Mouse (Mus musculus) stomach, embryonic 15.5 days (tissue): ENCODE results near the gene Lrguk. TPM values are rescaled to one million over a fixed set of nuclear protein-coding genes. Genes with fewer than 3 reads are reported as not detected.

Experiments
- ATAC-seq: fragments of 200-750 bp; cut with Nextera tagmentation; 2 replicates; pipeline ENCODE4 v1.8.0; 2017; ENCODE audit warnings: low read depth, moderate number of reproducible peaks, moderate TSS enrichment; ENCODE audit not compliant: insufficient read depth, low FRiP score
- H3K27ac ChIP-seq: fragments of 300-500 bp; sonication (generic); 2 replicates; pipeline ENCODE4 v1.5.1; 2015; ENCODE audit warnings: mild to moderate bottlenecking, inconsistent platforms
- H3K27me3 ChIP-seq: fragments of 300-500 bp; sonication (generic); replicated peaks from 2 replicates; pipeline ENCODE4 v1.6.1; 2015; ENCODE audit warnings: inconsistent platforms
- H3K36me3 ChIP-seq: fragments of 300-500 bp; sonication (generic); 2 replicates; pipeline ENCODE4 v1.6.1; 2015; ENCODE audit warnings: inconsistent platforms
- H3K4me1 ChIP-seq: fragments of 300-500 bp; sonication (generic); 2 replicates; pipeline ENCODE4 v1.6.1; 2015; ENCODE audit warnings: inconsistent platforms
- H3K4me2 ChIP-seq: fragments of 300-500 bp; sonication (generic); 2 replicates; pipeline ENCODE4 v1.6.1; 2015; ENCODE audit warnings: mild to moderate bottlenecking, inconsistent platforms
- H3K4me3 ChIP-seq: fragments of 300-500 bp; sonication (generic); replicated peaks from 2 replicates; pipeline ENCODE4 v1.5.1; 2015; ENCODE audit warnings: inconsistent platforms
- H3K9ac ChIP-seq: fragments of 300-500 bp; sonication (generic); 2 replicates; pipeline ENCODE4 v1.6.1; 2015; ENCODE audit warnings: inconsistent platforms
- H3K9me3 ChIP-seq: fragments of 300-500 bp; sonication (generic); 2 replicates; pipeline ENCODE4 v1.6.1; 2016; ENCODE audit warnings: inconsistent platforms
- WGBS: fragments of 180-500 bp; shearing (Covaris S2); methylation state at CpG from one replicate; pipeline ENCODE4 v1.1.7; 2015; 5-methylcytosine and 5-hydroxymethylcytosine counted together
- polyA plus RNA-seq: library from polyadenylated mRNA; unstranded; fragments of >200 nt; fragmentation: Nextera tagmentation; extraction: Ambion mirVana; gene quantifications from 2 replicates; pipeline ENCODE4 v1.2.1, GENCODE M21; 2015

Gene Lrguk
- polyA plus RNA-seq, 1 experiment from 2014 or later, result 0.30 TPM

DNA sequence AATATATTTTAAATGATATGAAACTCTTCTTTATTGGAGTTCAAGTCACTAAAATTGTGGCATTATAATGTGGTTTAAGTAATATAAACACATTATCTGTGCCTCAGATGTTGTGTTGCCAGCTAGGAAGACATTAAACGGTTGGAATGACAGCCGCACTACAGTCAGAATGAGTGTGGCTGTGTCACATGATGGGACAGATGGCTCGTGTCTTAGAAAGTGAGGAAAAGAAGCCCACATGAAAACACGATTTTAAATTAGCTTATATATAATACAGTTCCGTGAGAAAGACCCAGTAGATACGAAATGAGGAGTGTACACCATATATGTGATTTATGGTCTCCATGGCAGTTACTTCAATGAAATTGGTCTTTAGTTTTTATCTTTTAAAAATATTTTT, 82.2 kb downstream of the Lrguk start:
- no peak overlapping the region for H3K9ac ChIP-seq
- no peaks in the 10 kb centered on the region for H3K9me3 ChIP-seq
- 74% methylated on average over 6 of the region's 6 CpGs for WGBS
- no peak overlapping the region for H3K4me2 ChIP-seq
- H3K27me3 ChIP-seq, result no peaks in the 10 kb centered on the region
- no peak overlapping the region for H3K4me3 ChIP-seq
- no peaks in the 10 kb centered on the region for H3K4me1 ChIP-seq
- H3K36me3 ChIP-seq, result no peaks in the 10 kb centered on the region
- H3K27ac ChIP-seq, result no peak overlapping the region
- ATAC-seq, result no peak

DNA sequence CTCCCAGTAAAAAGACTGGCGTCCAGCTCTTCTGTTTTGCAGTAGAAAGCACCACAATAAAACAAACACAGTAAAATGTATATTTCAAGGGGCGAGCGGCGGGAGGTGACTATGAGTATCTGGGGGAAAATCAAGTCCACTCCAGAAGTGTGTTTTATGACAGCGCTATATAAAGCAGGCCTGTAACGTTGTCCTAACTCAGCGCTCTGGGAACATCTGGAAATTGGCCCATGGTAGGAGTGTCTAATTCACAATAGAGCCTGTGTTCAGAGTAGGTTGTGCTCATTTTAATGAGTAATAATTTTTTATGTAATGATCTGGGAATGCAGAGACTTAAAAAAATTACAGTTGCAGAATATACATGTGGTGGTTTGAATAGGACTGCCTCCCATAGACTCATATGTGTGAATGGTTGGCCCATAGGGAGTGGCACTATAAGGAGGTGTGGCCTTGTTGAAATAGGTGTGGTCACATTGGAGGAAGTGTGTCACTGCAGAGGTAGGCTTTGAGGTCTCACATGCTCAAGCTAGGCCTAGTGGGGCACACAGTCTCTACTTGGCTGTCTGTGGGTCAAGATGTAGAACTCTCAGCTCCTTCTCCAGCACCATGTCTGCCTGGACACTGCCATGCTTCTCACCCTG, 87.7 kb downstream of the Lrguk start:
- H3K9ac ChIP-seq, result no peak overlapping the region
- H3K9me3 ChIP-seq, result no peaks in the 10 kb centered on the region
- H3K4me3 ChIP-seq, result no peak overlapping the region
- H3K27me3 ChIP-seq, result no peaks in the 10 kb centered on the region
- H3K27ac ChIP-seq, result no peak overlapping the region
- WGBS, result 78% methylated on average over 7 of the region's 7 CpGs
- H3K4me2 ChIP-seq, result no peak overlapping the region
- H3K4me1 ChIP-seq, result no peaks in the 10 kb centered on the region
- ATAC-seq, result no peak
- H3K36me3 ChIP-seq, result no peaks in the 10 kb centered on the region

DNA sequence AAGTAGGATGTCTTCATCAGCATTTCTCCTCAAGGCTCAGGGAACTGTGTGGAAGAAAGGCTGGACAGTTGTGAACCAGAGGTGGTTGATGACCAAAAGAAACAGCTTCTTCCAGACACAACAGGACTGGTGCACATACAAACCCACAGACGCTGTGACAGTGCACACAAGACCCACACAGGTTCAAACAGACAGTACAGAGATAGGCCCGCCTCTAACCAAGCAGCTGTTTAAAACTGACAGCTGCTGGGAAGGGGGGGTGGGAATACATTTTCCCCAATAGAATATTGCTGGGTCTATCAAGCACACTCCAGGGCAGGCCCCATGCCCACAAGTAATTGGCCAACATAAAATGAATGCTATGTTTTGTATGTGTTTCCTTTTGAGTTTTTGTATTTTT, 95.2 kb downstream of the Lrguk start:
- H3K4me3 ChIP-seq, result no peak overlapping the region
- no peaks in the 10 kb centered on the region for H3K27me3 ChIP-seq
- H3K9ac ChIP-seq, result no peak overlapping the region
- no peaks in the 10 kb centered on the region for H3K9me3 ChIP-seq
- H3K36me3 ChIP-seq, result no peaks in the 10 kb centered on the region
- ATAC-seq, result no peak
- no peak overlapping the region for H3K4me2 ChIP-seq
- H3K27ac ChIP-seq, result no peak overlapping the region
- WGBS, result 79% methylated on average over 2 of the region's 2 CpGs
- H3K4me1 ChIP-seq, result no peaks in the 10 kb centered on the region

DNA sequence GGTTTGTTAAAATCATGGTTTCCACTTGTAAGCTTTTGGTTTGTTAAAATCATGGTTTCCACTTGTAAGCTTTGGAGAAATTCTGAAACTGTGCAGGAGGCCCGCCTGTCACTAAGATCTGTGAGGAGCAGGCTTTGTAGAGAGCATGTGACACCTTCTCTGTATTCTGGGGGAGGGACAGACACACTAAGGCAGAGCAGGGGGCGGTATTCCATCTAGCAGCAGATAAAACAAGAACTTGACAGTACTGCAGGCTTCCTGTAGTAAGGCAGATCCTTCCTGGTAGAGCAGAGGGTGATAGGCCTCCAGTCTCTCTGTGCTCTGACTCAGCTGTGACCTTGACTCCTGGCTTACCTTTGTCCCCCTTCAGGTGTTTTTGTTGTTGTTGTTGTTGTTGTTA, 100.0 kb downstream of the Lrguk start:
- Histone ChIP-seq H3K4me2 (no peak overlapping the region), H3K9me3 (no peaks in the 10 kb centered on the region), H3K27ac (no peak overlapping the region), H3K27me3 (no peaks in the 10 kb centered on the region), H3K36me3 (no peaks in the 10 kb centered on the region), H3K4me3 (no peak overlapping the region), H3K9ac (no peak overlapping the region), H3K4me1 (no peaks in the 10 kb centered on the region)
- ATAC-seq, result no peak
- WGBS, result 59% methylated on average over 2 of the region's 2 CpGs

GRCm38 (mm10) chr6:34132391-34132790, 103.1 kb downstream of the Lrguk start:
- no peak overlapping the region for H3K9ac ChIP-seq
- no peaks in the 10 kb centered on the region for H3K36me3 ChIP-seq
- H3K4me3 ChIP-seq, result no peak overlapping the region
- no peaks in the 10 kb centered on the region for H3K4me1 ChIP-seq
- no peak for ATAC-seq
- 91% methylated on average over 9 of the region's 9 CpGs for WGBS
- H3K27me3 ChIP-seq, result no peaks in the 10 kb centered on the region
- H3K9me3 ChIP-seq, result no peaks in the 10 kb centered on the region
- no peak overlapping the region for H3K27ac ChIP-seq
- no peak overlapping the region for H3K4me2 ChIP-seq

- no peak overlapping the region for H3K27ac ChIP-seq
- no peak overlapping the region for H3K9ac ChIP-seq
- no peaks in the 10 kb centered on the region for H3K9me3 ChIP-seq
- ATAC-seq, result no peak
- no peak overlapping the region for H3K4me3 ChIP-seq
- no peaks in the 10 kb centered on the region for H3K4me1 ChIP-seq
- WGBS, result 71% methylated on average over 3 of the region's 3 CpGs
- H3K4me2 ChIP-seq, result no peak overlapping the region
- no peaks in the 10 kb centered on the region for H3K27me3 ChIP-seq
- no peaks in the 10 kb centered on the region for H3K36me3 ChIP-seq
These were observed 109.1 kb downstream of the Lrguk start for GRCm38 (mm10) chr6:34138366-34138765.

DNA sequence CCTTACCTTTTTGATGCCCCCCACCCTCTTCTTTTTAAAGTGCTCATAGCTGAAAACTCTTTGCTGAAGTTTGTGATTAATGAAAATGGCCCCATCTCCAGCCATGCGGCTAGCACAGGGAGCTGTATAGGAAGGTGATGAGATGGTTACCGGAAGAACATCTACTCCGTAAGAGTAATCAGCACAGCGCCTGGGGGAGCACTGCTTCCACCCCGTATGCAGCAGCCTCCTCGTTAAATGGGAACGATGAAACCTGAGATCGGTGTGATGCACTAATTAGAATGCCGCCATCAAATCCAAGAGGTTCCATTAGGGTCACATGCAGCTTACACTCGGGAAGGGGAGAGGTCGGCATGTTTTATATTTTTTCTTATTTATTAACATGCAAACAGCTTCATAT, 113.7 kb downstream of the Lrguk start:
- H3K9ac ChIP-seq, result no peak overlapping the region
- no peaks in the 10 kb centered on the region for H3K9me3 ChIP-seq
- H3K27me3 ChIP-seq, result no peaks in the 10 kb centered on the region
- no peak overlapping the region for H3K4me3 ChIP-seq
- no peak overlapping the region for H3K4me2 ChIP-seq
- H3K36me3 ChIP-seq, result no peaks in the 10 kb centered on the region
- H3K4me1 ChIP-seq, result no peaks in the 10 kb centered on the region
- 76% methylated on average over 11 of the region's 11 CpGs for WGBS
- no peak for ATAC-seq
- no peak overlapping the region for H3K27ac ChIP-seq

GRCm38 (mm10) chr6:34146042-34146441, 116.8 kb downstream of the Lrguk start:
- no peaks in the 10 kb centered on the region for H3K9me3 ChIP-seq
- no peak for ATAC-seq
- H3K36me3 ChIP-seq, result no peaks in the 10 kb centered on the region
- no peak overlapping the region for H3K4me3 ChIP-seq
- H3K4me1 ChIP-seq, result no peaks in the 10 kb centered on the region
- H3K4me2 ChIP-seq, result no peak overlapping the region
- H3K27ac ChIP-seq, result no peak overlapping the region
- no peaks in the 10 kb centered on the region for H3K27me3 ChIP-seq
- H3K9ac ChIP-seq, result no peak overlapping the region
- WGBS, result 49% methylated on average over 6 of the region's 6 CpGs

DNA sequence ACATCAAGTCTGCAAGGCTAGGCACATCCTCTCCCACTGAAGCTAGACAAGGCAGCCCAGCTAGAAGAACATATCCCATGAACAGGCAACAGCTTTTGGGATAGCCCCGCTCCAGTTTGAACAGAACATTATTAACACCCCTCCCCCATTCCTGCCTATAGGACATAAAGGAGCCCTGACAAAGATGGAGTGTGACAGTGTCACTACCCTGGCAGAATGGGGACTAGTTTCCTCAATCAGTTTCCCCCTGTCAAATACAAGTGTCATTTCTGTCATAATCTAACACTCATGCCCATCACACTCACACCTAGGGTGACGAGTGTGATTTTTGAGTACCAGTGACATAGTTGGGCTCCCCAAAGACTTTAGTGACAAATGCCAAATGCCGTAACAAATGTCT, 118.8 kb downstream of the Lrguk start:
- H3K36me3 ChIP-seq, result no peaks in the 10 kb centered on the region
- no peak for ATAC-seq
- no peak overlapping the region for H3K4me2 ChIP-seq
- no peak overlapping the region for H3K27ac ChIP-seq
- no peaks in the 10 kb centered on the region for H3K27me3 ChIP-seq
- H3K4me1 ChIP-seq, result peaks cover 5% of the 10 kb centered on the region
- H3K9me3 ChIP-seq, result no peaks in the 10 kb centered on the region
- no peak overlapping the region for H3K9ac ChIP-seq
- 83% methylated on average over 3 of the region's 3 CpGs for WGBS
- H3K4me3 ChIP-seq, result no peak overlapping the region

DNA sequence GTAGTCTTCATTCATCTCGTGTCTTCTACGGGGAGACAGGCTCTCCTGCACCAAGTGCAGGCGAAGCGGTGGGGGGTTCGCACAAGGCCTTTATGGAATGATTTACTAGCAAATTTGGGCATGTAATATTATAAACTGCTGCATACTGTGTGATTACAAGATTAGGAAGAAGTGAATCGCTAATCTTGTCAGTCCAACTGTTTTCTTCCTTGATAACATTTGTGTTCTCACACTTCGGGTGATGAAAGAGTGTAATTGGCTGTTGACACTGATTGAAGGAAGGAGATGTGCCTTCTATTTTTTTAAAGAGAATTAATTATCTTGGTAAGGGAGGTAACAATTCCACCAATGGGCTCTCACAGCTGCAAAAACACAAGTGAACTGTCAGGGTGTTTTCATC, 119.4 kb downstream of the Lrguk start:
- no peak overlapping the region for H3K27ac ChIP-seq
- H3K36me3 ChIP-seq, result no peaks in the 10 kb centered on the region
- no peak for ATAC-seq
- no peak overlapping the region for H3K4me2 ChIP-seq
- H3K9me3 ChIP-seq, result no peaks in the 10 kb centered on the region
- no peak overlapping the region for H3K4me3 ChIP-seq
- WGBS, result 63% methylated on average over 7 of the region's 7 CpGs
- H3K4me1 ChIP-seq, result peaks cover 9% of the 10 kb centered on the region
- no peaks in the 10 kb centered on the region for H3K27me3 ChIP-seq
- no peak overlapping the region for H3K9ac ChIP-seq

DNA sequence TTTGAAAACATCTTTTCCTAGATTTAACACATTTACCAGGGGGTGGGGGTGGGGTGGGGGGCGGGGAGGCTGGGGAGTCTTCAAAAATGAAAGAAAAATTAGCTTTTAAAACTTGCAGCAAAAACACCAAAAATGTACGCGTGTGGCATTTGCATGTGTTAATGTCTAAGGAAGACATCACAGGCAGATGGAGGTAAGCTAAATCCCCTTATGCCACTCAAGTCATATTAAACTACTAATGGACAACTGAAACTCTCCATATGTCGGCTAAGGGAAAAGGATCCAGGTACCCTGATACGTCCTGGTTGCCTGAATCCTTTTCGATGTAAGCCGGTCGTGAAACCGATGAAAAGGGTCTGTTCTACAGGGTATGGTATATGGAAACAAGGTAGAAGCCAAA, 119.8 kb downstream of the Lrguk start:
- no peaks in the 10 kb centered on the region for H3K9me3 ChIP-seq
- WGBS, result 76% methylated on average over 9 of the region's 9 CpGs
- peaks cover 13% of the 10 kb centered on the region for H3K4me1 ChIP-seq
- H3K4me2 ChIP-seq, result no peak overlapping the region
- H3K27me3 ChIP-seq, result no peaks in the 10 kb centered on the region
- H3K36me3 ChIP-seq, result no peaks in the 10 kb centered on the region
- no peak for ATAC-seq
- H3K9ac ChIP-seq, result no peak overlapping the region
- no peak overlapping the region for H3K4me3 ChIP-seq
- H3K27ac ChIP-seq, result no peak overlapping the region

DNA sequence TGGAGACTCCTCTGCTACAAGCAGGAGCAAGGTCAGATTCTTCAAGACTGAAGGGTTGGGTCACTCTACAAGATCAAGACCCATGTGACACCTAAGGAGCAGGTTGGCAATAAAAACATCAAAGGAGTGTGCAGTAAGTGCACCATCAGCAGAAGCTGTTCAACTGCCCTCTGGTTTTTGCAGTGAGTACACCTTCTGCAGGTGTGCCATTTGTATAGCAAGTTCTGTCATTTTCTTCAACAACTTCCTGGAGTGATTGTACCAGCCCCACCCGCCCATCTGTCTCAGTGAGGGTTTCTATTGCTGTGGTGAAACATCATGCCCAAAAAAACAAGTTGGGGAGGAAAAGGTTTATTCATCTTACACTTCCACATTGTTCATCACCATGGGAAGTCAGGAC, 120.6 kb downstream of the Lrguk start:
- WGBS, result 88% methylated on average over 1 of the region's 1 CpGs
- H3K4me3 ChIP-seq, result no peak overlapping the region
- no peak for ATAC-seq
- H3K4me1 ChIP-seq, result peaks cover 20% of the 10 kb centered on the region
- no peaks in the 10 kb centered on the region for H3K27me3 ChIP-seq
- H3K9me3 ChIP-seq, result no peaks in the 10 kb centered on the region
- no peaks in the 10 kb centered on the region for H3K36me3 ChIP-seq
- H3K27ac ChIP-seq, result no peak overlapping the region
- no peak overlapping the region for H3K4me2 ChIP-seq
- no peak overlapping the region for H3K9ac ChIP-seq
